Mouse (Mus musculus): Measurements from ENCODE around the gene Ndufb6.

GRCm38 (mm10) chr4:40309682-40310081 lies 30.5 kb upstream of the Ndufb6 start:
- no peak for TF ChIP-seq GATA1 (IDR thresholded peaks at IDR 0.05; ENCODE audit: borderline replicate concordance, low read length)
- no peak for TF ChIP-seq FLI1 (IDR thresholded peaks at IDR 0.05; ENCODE audit: low read length)
